Mouse (Mus musculus) urinary bladder, adult 2 months (tissue): ENCODE data around the gene Nek8. TPM values are rescaled to one million over a fixed set of nuclear protein-coding genes. Genes with fewer than 3 reads are reported as not detected.

Experiments used
- DNase-seq: peaks from one replicate; pipeline ENCODE4 v3.0.0; 2022; ENCODE audit warnings: low spot score
- polyA plus RNA-seq: library from polyadenylated mRNA; depleted of rRNA; stranded (reverse); fragments of >200 nt; gene quantifications from 2 replicates; pipeline ENCODE4 v1.2.3, GENCODE M21; 2012

The Nek8 gene
- polyA plus RNA-seq, 1 experiment: 19.7 TPM

GRCm38 (mm10) chr11:78167257-78167959 is 9.1 kb downstream of the Nek8 start:
- DNase-seq: no peak

- no peak for DNase-seq
Measured at GRCm38 (mm10) chr11:78166640-78167039, 9.8 kb downstream of the Nek8 start.

GRCm38 (mm10) chr11:78166161-78166560 is 10.3 kb downstream of the Nek8 start:
- DNase-seq: no peak

GRCm38 (mm10) chr11:78165761-78166109 is 10.7 kb downstream of the Nek8 start:
- DNase-seq: no peak

- DNase-seq: peak; percentile 72
Measured at GRCm38 (mm10) chr11:78164924-78165760, 11.3 kb downstream of the Nek8 start, which contains the start of gene Traf4. TSS of gene Traf4 (minus strand) at chr11:78165589.

GRCm38 (mm10) chr11:78164604-78164923 is 11.9 kb downstream of the Nek8 start:
- no peak for DNase-seq

GRCm38 (mm10) chr11:78163681-78164603 is 12.5 kb downstream of the Nek8 start:
- peak; percentile 33 for DNase-seq

GRCm38 (mm10) chr11:78163045-78163444 is 13.4 kb downstream of the Nek8 start:
- DNase-seq: no peak

- DNase-seq: no peak
Measured at GRCm38 (mm10) chr11:78162504-78162903, 14.0 kb downstream of the Nek8 start.

- no peak for DNase-seq
Measured at GRCm38 (mm10) chr11:78161968-78162367, 14.5 kb downstream of the Nek8 start.

- DNase-seq: no peak
Measured at GRCm38 (mm10) chr11:78161169-78161568, 15.3 kb downstream of the Nek8 start.

GRCm38 (mm10) chr11:78160675-78161074 is 15.8 kb downstream of the Nek8 start:
- no peak for DNase-seq

GRCm38 (mm10) chr11:78160171-78160570 is 16.3 kb downstream of the Nek8 start:
- DNase-seq: no peak

- no peak for DNase-seq
Measured at GRCm38 (mm10) chr11:78159557-78159956, 16.9 kb downstream of the Nek8 start.

GRCm38 (mm10) chr11:78159096-78159495 is 17.4 kb downstream of the Nek8 start:
- DNase-seq: peak; percentile 29

- no peak for DNase-seq
Measured at GRCm38 (mm10) chr11:78156156-78156699, 20.2 kb downstream of the Nek8 start.

GRCm38 (mm10) chr11:78155674-78156073 is 20.8 kb downstream of the Nek8 start:
- no peak for DNase-seq

GRCm38 (mm10) chr11:78153778-78154177 is 22.7 kb downstream of the Nek8 start:
- no peak for DNase-seq

- peak; percentile 26 for DNase-seq
Measured at GRCm38 (mm10) chr11:78152299-78153231, 23.9 kb downstream of the Nek8 start.

GRCm38 (mm10) chr11:78151161-78151560 is 25.3 kb downstream of the Nek8 start:
- DNase-seq: no peak
